Mouse (Mus musculus) embryonic facial prominence, embryonic 11.5 days (tissue): Measurements from ENCODE around the gene Ilk. TPM values are rescaled to one million over a fixed set of nuclear protein-coding genes. Genes with fewer than 3 reads are reported as not detected.
"Not testable (repeated sequence)": the region's sequence is repeated elsewhere in the genome, so short reads cannot be mapped to it uniquely, and the experiment has no call there.

Source experiments
- ATAC-seq: fragments of 200-750 bp; cut with Nextera tagmentation; replicated peaks from 2 replicates; pipeline ENCODE4 v1.8.0; 2017; ENCODE audit warnings: low read depth; ENCODE audit not compliant: insufficient number of reproducible peaks, low FRiP score, low TSS enrichment
- DNase-seq: peaks from one replicate; pipeline ENCODE4 v3.0.0-alpha.2; 2015; ENCODE audit warnings: low spot score
- H3K27ac ChIP-seq: fragments of 300-500 bp; sonication (generic); replicated peaks from 2 replicates; pipeline ENCODE4 v1.5.1; 2014; ENCODE audit warnings: mild to moderate bottlenecking, low read depth, low read length, control low read depth
- H3K27me3 ChIP-seq: fragments of 300-500 bp; sonication (generic); 2 replicates; pipeline ENCODE4 v1.6.1; 2014; ENCODE audit warnings: mild to moderate bottlenecking, low read length, moderate library complexity, mixed read lengths; ENCODE audit not compliant: control insufficient read depth, insufficient read depth
- H3K36me3 ChIP-seq: fragments of 300-500 bp; sonication (generic); replicated peaks from 2 replicates; pipeline ENCODE4 v1.6.1; 2014; ENCODE audit warnings: low read depth, mild to moderate bottlenecking, low read length, moderate library complexity, mixed read lengths; ENCODE audit not compliant: control insufficient read depth, insufficient read depth
- H3K4me1 ChIP-seq: fragments of 300-500 bp; sonication (generic); 2 replicates; pipeline ENCODE4 v1.6.1; 2014; ENCODE audit warnings: low read length, mixed read lengths; ENCODE audit not compliant: control insufficient read depth, insufficient read depth
- H3K4me2 ChIP-seq: fragments of 300-500 bp; sonication (generic); 2 replicates; pipeline ENCODE4 v1.6.1; 2014; ENCODE audit warnings: low read depth, mild to moderate bottlenecking, control low read depth, low read length, moderate library complexity
- H3K4me3 ChIP-seq: fragments of 300-500 bp; sonication (generic); 2 replicates; pipeline ENCODE4 v1.5.1; 2014; ENCODE audit warnings: low read depth, low read length, control low read depth
- H3K9ac ChIP-seq: fragments of 300-500 bp; sonication (generic); replicated peaks from 2 replicates; pipeline ENCODE4 v1.6.1; 2014; ENCODE audit warnings: mild to moderate bottlenecking, control low read depth, low read length
- H3K9me3 ChIP-seq: fragments of 300-500 bp; sonication (generic); replicated peaks from 2 replicates; pipeline ENCODE4 v1.6.1; 2016; ENCODE audit warnings: mild to moderate bottlenecking, low read length, inconsistent platforms, mixed read lengths; ENCODE audit not compliant: control insufficient read depth
- WGBS: fragments of 180-500 bp; shearing (Covaris S2); extraction: QIAGEN DNeasy Blood & Tissue Kit; methylation state at CpG from one replicate; pipeline ENCODE4 v1.1.7; 2014; 5-methylcytosine and 5-hydroxymethylcytosine counted together
- polyA plus RNA-seq: library from polyadenylated mRNA; unstranded; fragments of >200 nt; fragmentation: Nextera tagmentation; extraction: Ambion mirVana; gene quantifications from 2 replicates; pipeline ENCODE4 v1.2.1, GENCODE M21; 2014

The Ilk gene
- polyA plus RNA-seq, 1 experiment from 2014 or later, result 239 TPM

GRCm38 (mm10) chr7:105738948-105739347 is 2.6 kb downstream of the Ilk start:
- Histone ChIP-seq H3K4me3 (no peak overlapping the region), H3K27me3 (no peaks in the 10 kb centered on the region), H3K36me3 (peaks cover 7% of the 10 kb centered on the region), H3K4me1 (no peaks in the 10 kb centered on the region), H3K9ac (no peak overlapping the region), H3K27ac (no peak overlapping the region; the same call in 1 of the 2 replicates), H3K9me3 (no peaks in the 10 kb centered on the region), H3K4me2 (no peak overlapping the region)
- 22% methylated on average over 3 of the region's 3 CpGs for WGBS
- ATAC-seq (no peak), DNase-seq (peak; percentile 77)

- no peak for DNase-seq
- Histone ChIP-seq H3K36me3 (peaks cover 3% of the 10 kb centered on the region; the same call in 1 of the 2 replicates), H3K27me3 (no peaks in the 10 kb centered on the region), H3K9ac (no peak overlapping the region), H3K4me2 (no peak overlapping the region), H3K4me3 (no peak overlapping the region), H3K4me1 (no peaks in the 10 kb centered on the region), H3K27ac (no peak overlapping the region), H3K9me3 (no peaks in the 10 kb centered on the region)
- WGBS, result 89% methylated on average over 13 of the region's 13 CpGs
- ATAC-seq, result no peak
These were observed 3.9 kb downstream of the Ilk start for GRCm38 (mm10) chr7:105740089-105740795.

- Histone ChIP-seq H3K4me1 (no peaks in the 10 kb centered on the region), H3K4me2 (no peak overlapping the region), H3K9me3 (no peaks in the 10 kb centered on the region), H3K9ac (no peak overlapping the region), H3K27ac (no peak overlapping the region), H3K36me3 (peaks cover 3% of the 10 kb centered on the region; the same call in 1 of the 2 replicates), H3K4me3 (no peak overlapping the region), H3K27me3 (no peaks in the 10 kb centered on the region)
- DNase-seq (no peak), ATAC-seq (no peak)
- WGBS, result 88% methylated on average over 6 of the region's 6 CpGs
These were observed 4.5 kb downstream of the Ilk start for GRCm38 (mm10) chr7:105740851-105741250.

GRCm38 (mm10) chr7:105741978-105742377 is 5.6 kb downstream of the Ilk start:
- DNase-seq (no peak), ATAC-seq (no peak)
- Histone ChIP-seq H3K27ac (no peak overlapping the region), H3K4me3 (no peak overlapping the region), H3K9ac (no peak overlapping the region), H3K4me1 (no peaks in the 10 kb centered on the region), H3K27me3 (no peaks in the 10 kb centered on the region), H3K4me2 (no peak overlapping the region), H3K9me3 (no peaks in the 10 kb centered on the region), H3K36me3 (peaks cover 3% of the 10 kb centered on the region; the same call in 1 of the 2 replicates)
- 89% methylated on average over 9 of the region's 9 CpGs for WGBS

GRCm38 (mm10) chr7:105742539-105743215 is 6.3 kb downstream of the Ilk start:
- 82% methylated on average over 7 of the region's 7 CpGs for WGBS
- H3K36me3 ChIP-seq, H3K9ac ChIP-seq, H3K4me1 ChIP-seq, H3K27ac ChIP-seq, H3K27me3 ChIP-seq, ATAC-seq, H3K9me3 ChIP-seq, DNase-seq, H3K4me2 ChIP-seq, H3K4me3 ChIP-seq: not testable (repeated sequence)

- Histone ChIP-seq H3K4me3 (peak overlapping the region; percentile 95), H3K9ac (peak overlapping the region; percentile 82), H3K4me2 (peak overlapping the region; percentile 86)
- not testable (repeated sequence) for DNase-seq, H3K27ac ChIP-seq, H3K9me3 ChIP-seq, H3K36me3 ChIP-seq, H3K4me1 ChIP-seq, H3K27me3 ChIP-seq
- 33% methylated on average over 20 of the region's 20 CpGs for WGBS
- 0 out of 2 replicates have a peak, but pooled peaks have one; percentile 0 for ATAC-seq
These were observed 7.0 kb downstream of the Ilk start for GRCm38 (mm10) chr7:105743246-105743925.

GRCm38 (mm10) chr7:105743926-105744590 is 7.7 kb downstream of the Ilk start, which contains the start of gene Taf10:
Gene Taf10 (minus strand): TSS chr7:105744361.
- WGBS, result 0% methylated on average over 58 of the region's 67 CpGs
- H3K9me3 ChIP-seq, result no peaks in the 10 kb centered on the region

More at GRCm38 (mm10) chr7:105743926-105744590, 7.7 kb downstream of the Ilk start, which contains the start of gene Taf10:
- H3K4me2 ChIP-seq, result peak within 1 kb of the TSS; percentile 86
- H3K4me3 ChIP-seq, result peak within 1 kb of the TSS; percentile 95
- peaks cover 3% of the 10 kb centered on the region; the same call in 1 of the 2 replicates for H3K36me3 ChIP-seq
- 0 out of 2 replicates have a peak within 1 kb of the TSS, but pooled peaks have one; percentile 16 for H3K27ac ChIP-seq
- no peaks in the 10 kb centered on the region for H3K4me1 ChIP-seq
- DNase-seq (peak; percentile 94), ATAC-seq (peak; percentile 97)
- H3K27me3 ChIP-seq, result no peaks in the 10 kb centered on the region
- H3K9ac ChIP-seq, result peak within 1 kb of the TSS; percentile 82
